Mouse (Mus musculus): ENCODE results near the gene Mccc1.
A peak's percentile ranks its signal among the peaks of the same experiment; 100 is the strongest.

The Mccc1 gene

DNA sequence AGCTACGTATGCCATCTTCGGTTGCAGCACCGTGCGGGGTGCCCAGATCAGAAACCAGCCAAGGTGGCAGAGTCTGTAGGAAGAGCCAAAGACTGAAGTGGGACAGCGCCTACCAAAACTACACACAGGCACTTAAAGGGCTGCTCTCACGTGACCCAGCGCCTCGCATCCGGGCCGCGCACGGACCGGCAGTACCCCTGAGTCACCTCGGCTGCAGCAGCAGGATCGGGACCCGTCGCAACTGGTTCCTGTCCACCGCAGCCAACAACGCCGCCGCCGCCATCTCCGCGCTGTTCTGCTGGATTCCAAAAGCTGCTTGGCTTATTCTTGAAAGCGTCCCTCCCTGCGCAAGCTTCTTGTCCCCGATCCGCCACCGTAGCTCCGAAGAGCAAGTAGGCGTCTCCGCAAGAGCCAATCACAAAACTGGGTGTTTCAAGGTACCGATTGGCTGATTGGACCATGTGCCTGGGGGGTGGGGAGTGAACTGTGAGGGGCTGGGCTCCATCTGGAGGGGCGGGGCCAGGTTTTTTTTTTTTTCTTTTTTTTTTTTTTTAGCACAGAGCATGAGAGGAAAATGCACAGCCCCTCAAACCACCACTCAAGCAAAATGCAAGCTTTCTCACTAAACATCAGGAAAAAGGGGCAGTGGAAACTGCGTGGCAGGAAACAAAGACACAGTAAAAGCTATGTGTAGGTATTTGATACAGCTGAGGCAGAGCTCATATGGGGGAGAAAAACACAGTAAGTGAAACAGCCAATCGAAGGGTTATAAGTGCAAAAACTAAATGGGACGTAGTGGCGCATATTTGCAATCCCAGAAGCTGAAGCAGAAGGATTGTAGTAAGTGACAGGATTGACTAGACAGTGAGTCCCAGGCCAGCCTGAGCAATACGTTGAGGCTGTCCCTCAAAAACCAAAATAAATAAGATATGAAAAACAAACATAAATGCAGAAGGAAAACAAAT, at the start of gene Mccc1:
Gene Mccc1 (minus strand): TSS at position 404 of the 965 bp plus-strand sequence.
- peak; percentile 95 to 99 for DNase-seq (ENCODE audit: inconsistent age in 2 of 2, low spot score in 1 of 2)

DNA sequence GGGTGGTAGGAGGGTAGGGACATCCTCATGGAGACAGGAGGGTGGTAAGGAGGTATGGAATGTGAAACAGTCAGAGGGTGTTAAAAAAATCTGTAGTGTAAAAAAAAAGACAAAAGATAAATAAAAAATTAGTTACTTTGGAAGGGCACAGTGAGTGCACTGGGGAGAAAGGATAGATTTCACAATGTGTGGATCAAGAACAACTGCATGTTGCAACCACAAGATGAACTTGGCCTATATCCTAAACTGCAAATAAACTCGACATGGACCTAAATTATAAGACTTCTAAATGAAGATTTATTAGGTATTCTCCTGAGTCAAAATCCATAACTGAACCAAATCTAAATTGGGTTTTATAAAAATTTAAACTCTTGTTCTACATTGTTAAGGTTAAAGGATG, 48.6 kb upstream of the Mccc1 start:
- DNase-seq (ENCODE audit: inconsistent age in 2 of 2, low spot score in 1 of 2) = peak in 1 of 2 experiments; percentile 52

DNA sequence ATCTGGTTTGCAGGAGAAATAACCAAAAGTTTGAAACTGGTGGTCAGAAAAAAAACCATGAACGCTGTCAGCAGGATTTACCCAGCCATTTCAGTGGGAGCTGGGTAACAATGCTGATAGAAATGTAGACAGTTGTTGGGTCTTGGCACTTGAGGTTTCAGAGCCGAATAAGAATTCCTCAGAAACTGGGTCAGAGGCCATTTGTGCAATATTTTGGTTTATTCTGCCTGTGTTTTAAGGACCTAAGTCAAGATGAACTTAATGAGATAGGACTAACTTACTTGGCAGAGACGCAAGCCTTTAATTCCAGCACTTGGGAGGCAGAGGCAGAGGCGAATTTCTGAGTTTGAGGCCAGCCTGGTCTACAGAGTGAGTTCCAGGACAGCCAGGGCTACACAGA, 44.6 kb upstream of the Mccc1 start:
- no peak for DNase-seq (ENCODE audit: inconsistent age in 2 of 2, low spot score in 1 of 2)

DNA sequence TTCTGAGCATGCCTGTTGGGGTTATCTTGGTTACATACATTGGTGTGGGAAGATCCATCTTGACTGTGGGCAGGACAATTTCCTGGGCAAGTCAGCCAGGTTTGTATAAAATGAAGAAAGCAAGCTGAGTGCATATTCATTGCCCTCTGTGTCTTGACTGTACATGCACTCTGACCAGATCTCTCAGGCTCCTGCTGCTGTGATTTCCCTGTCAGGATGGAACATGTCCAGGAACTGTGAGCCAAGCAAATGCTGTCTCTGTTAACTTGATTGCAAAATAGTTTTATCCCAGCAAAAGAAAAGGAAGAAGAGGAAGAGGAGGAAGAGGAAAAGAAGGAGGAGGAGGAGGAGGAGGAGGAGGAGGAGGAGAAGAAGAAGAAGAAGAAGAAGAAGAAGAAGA, 44.0 kb upstream of the Mccc1 start:
- DNase-seq (ENCODE audit: inconsistent age in 2 of 2, low spot score in 1 of 2) = no peak

DNA sequence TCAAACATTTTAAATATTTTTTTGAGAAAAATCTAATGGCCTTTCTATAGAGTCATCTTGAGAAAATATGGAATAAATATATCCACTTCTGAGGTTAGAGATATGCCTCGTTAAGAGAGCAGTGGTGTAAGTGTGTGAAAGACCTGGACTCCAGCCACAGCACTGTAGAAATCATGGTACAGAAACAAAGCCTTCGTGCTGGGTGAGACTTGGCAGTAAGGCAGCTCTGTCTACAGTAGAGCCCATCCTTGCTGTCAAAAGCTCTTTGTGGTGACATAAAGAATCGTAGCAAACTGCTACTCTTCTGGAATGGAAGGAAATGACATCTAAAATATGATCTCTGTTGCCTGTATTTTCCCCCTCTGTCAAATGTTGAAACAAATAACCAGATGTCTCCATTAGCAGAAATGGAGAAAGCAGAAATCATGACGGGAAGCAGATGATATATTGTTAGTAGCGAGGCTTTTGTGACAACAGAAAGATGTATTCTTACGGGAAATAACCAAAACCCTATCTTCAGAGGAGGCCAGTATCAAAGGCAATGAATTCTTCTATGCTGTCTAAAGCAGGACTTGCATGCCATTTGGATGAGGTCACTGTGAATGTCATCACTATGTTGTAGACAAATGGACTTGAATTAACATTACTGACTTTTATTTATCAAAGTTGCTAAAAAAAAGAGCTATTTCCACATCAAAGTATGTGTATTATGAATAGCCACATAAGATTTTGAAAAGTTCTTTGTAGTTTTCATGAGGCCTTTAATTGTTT, 31.4 kb upstream of the Mccc1 start:
- DNase-seq (ENCODE audit: inconsistent age in 2 of 2, low spot score in 1 of 2) = peak in 1 of 2 experiments; percentile 23

DNA sequence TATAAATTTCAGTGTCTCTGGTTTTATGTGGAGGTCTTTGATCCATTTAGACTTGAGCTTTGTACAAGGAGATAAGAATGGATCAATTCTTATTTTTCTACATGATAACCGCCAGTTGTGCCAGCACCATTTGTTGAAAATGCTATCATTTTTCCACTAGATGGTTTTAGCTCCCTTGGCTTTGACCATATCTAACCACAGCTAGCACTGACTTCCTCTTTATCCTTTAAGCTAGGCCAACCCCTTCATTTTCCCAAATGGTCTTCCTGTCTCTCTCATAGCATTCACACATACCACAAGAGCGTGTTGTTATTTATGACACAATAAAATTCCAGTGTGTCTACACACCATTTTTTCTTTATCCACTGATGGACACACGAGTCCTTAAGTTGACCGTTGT, 29.5 kb upstream of the Mccc1 start:
- DNase-seq (ENCODE audit: inconsistent age in 2 of 2, low spot score in 1 of 2) = no peak

- DNase-seq (ENCODE audit: inconsistent age in 2 of 2, low spot score in 1 of 2) = no peak
Measured at GRCm38 (mm10) chr3:36025732-36026131, 25.3 kb upstream of the Mccc1 start.

DNA sequence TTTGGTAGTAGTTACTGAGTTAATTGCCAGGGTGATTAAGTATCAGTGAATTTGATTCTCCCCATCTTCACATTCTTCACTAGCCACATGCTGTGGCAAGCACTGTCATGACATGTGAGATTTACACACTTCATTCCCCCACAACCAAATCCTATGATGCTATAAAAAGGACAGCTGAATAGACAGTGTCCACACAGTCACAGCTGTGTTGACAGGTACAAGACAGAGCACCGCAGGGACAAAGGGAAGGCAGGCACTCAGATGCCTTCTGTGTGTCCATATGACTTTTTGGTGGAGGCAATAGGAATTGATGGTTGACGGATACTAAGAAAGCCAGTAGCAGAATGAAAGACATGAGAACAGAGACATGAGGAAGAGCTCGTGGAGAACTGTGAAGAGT, 10.8 kb upstream of the Mccc1 start:
- DNase-seq (ENCODE audit: inconsistent age in 2 of 2, low spot score in 1 of 2) = no peak

DNA sequence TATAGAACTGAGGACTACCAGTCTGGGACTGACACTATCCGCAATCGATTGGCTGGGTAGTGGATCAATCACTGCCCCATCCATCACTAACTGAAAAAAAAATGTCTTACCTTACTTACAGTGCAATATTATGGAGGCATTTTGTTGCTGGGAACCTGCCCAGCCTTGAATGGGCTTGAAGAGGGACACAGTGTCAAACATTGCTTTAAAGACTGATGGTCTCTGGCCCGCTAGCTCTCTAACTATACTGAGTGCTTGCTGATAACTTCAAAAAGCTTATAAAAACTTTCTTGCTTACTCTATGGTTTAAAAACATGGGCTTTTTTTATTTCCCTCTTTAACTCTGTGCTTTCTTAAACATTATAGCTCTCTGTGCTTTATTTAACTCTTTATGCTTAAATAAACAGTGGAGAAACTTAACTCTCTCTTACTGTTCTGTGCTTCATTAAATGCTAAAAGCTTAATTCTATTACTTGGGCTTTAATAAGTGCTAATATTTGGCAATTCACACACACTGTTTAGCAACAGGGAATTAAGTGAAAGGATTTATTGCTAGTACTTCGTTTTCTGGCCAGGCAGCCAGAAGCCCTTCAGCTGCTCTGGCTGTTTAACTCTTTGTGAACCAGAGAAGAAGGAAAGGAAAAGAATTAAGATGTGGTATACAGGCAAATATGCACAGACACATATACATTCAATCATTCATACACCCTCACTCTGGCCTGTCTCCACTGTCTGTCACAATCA, 8.1 kb upstream of the Mccc1 start:
- DNase-seq (ENCODE audit: inconsistent age in 2 of 2, low spot score in 1 of 2) = no peak

- peak in 1 of 2 experiments; percentile 75 for DNase-seq (ENCODE audit: inconsistent age in 2 of 2, low spot score in 1 of 2)
Measured at GRCm38 (mm10) chr3:36004028-36004895, 3.8 kb upstream of the Mccc1 start.

DNA sequence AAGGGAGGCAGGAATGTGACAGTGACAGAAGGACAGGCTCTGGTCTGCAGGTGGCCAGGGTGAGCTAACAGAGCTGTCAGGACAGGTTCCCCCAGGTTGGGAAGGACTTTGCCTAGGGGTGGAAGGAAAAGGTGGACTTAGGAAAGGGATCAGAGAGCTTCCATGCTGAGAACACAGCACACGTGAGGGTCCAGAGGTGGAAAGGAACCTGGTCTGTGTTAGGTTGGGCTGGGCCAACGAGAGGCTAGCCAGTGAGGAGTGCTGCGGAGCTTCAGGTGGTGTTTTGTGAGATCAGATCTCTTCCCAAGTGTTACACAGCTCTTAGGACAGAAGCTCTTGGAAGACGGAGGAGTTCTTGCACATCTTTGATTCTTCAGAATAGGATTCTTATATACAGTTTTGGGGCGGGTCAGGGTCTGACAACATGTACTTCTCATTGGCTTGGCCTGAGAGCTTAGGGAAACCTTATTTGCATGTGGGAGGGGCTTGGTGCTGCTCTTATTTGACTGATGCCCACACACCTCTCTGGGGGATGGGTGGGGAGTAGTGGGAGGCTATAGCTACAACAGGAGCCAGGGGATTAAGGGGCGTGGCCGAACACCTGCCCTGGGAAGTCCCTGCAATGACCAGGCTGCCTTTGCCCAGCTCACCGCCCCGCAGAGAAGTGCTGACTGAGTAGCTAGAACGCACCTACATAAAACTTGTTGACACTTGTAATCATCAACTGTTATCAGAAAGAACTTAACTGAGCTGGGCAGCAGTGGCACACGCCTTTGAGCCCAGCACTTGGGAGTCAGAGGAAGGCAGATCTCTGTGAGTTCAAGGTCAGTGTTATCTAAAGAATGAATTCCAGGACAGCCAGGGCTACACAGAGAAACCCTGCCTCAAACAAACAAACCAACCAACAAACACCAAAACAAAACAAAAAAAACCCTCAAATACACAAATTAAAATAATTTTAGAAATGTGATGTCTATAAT, 5.6 kb downstream of the Mccc1 start:
- DNase-seq (ENCODE audit: inconsistent age in 2 of 2, low spot score in 1 of 2) = no peak

DNA sequence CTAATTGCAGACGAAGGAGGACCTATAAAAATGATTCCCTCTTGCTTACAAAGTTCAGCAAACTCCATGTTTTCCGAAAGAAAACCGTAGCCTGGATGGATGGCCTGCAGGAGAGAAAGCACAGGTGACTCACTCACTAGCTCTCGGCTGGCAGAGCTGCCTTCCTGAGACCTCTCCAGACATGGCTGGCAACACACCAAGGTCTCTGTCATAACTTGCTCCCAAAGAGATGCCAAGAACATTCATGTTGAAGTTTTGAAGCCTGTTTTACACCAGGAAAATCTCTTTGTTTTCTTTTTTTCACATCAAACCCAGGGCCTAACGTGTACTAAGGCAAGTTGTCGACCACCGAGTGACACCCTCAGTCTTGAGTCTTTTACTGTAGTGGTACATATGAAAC, 9.8 kb downstream of the Mccc1 start:
- DNase-seq (ENCODE audit: inconsistent age in 2 of 2, low spot score in 1 of 2) = peak; percentile 44 to 74

- DNase-seq (ENCODE audit: inconsistent age in 2 of 2, low spot score in 1 of 2) = no peak
Measured at GRCm38 (mm10) chr3:35988031-35988430, 12.4 kb downstream of the Mccc1 start.

GRCm38 (mm10) chr3:35986266-35986665, 14.2 kb downstream of the Mccc1 start:
- DNase-seq (ENCODE audit: inconsistent age in 2 of 2, low spot score in 1 of 2) = no peak

- DNase-seq (ENCODE audit: inconsistent age in 2 of 2, low spot score in 1 of 2) = peak in 1 of 2 experiments; percentile 60
Measured at GRCm38 (mm10) chr3:35973551-35973950, 26.9 kb downstream of the Mccc1 start.

- DNase-seq (ENCODE audit: inconsistent age in 2 of 2, low spot score in 1 of 2) = peak in 1 of 2 experiments; percentile 63
Measured at GRCm38 (mm10) chr3:35972985-35973384, 27.5 kb downstream of the Mccc1 start.

GRCm38 (mm10) chr3:35971149-35971548, 29.3 kb downstream of the Mccc1 start:
- no peak for DNase-seq (ENCODE audit: inconsistent age in 2 of 2, low spot score in 1 of 2)

DNA sequence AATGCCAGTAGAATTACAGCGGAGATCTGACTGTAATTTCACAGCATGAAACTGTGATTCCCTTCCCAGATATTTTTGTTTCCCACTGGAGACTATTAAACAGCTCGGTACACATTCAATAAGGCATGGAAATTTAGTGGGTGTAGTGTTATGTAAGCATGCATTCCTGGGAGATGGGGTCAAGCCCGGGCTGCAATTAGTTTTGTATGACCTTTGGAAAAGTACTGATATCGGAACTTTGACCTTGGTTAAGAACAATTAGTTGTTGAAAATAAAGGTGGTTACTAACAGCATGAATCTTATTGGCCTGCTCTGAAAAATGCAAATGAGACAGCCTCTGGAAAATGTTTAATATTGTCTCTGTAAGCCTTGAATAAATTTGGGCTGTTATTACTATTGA, 30.0 kb downstream of the Mccc1 start:
- DNase-seq (ENCODE audit: inconsistent age in 2 of 2, low spot score in 1 of 2) = peak; percentile 55 to 77

DNA sequence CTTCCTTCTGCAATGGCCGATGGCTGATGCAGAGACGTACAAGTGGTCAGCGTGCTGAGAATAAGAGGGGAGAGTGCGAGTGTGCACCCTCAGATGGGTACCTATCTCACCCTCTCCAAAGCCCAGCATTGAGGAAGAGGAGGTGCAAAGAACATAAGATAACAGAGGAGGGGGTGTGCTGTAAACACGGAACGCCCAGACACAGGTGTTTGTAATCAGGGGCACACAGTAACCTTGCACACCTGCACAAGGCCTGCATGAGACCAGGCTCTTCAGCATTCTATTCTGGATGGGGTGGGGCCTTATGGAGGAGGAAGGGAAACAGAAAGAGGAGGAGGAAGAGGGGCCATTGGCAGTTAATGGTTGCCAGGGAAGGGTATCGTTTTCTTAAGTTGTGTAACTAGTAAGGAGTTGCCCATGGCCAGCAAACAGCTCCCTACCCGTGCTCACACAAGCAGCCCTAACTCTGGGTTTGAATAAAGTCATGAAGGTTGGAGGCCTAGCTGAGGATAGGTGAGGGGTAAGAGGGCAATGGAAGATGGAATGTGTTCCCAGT, 33.0 kb downstream of the Mccc1 start:
- no peak for DNase-seq (ENCODE audit: inconsistent age in 2 of 2, low spot score in 1 of 2)
